Mouse (Mus musculus) small intestine, adult 2 months (tissue): ENCODE measurements around the gene Gnpnat1. TPM values are rescaled to one million over a fixed set of nuclear protein-coding genes. Genes with fewer than 3 reads are reported as not detected.
"Not testable (repeated sequence)": the region's sequence is repeated elsewhere in the genome, so short reads cannot be mapped to it uniquely, and the experiment has no call there.

ENCODE experiments used
- H3K27ac ChIP-seq: fragments of 200-500 bp; 2 replicates; pipeline ENCODE4 v1.5.1; 2012; ENCODE audit warnings: low read depth, low read length, control low read depth, inconsistent platforms; ENCODE audit not compliant: insufficient read depth
- H3K27me3 ChIP-seq: fragments of 200-500 bp; 2 replicates; pipeline ENCODE4 v1.6.1; 2012; ENCODE audit warnings: mild to moderate bottlenecking, moderate library complexity, low read length, inconsistent platforms; ENCODE audit not compliant: control insufficient read depth, insufficient read depth
- H3K36me3 ChIP-seq: fragments of 200-500 bp; 2 replicates; pipeline ENCODE4 v1.6.1; 2012; ENCODE audit warnings: mild to moderate bottlenecking, low read length, control low read depth, inconsistent platforms; ENCODE audit not compliant: control insufficient read depth, insufficient read depth
- H3K4me1 ChIP-seq: fragments of 200-500 bp; 2 replicates; pipeline ENCODE4 v1.6.1; 2012; ENCODE audit warnings: low read length, inconsistent platforms, mixed read lengths; ENCODE audit not compliant: control insufficient read depth, insufficient read depth, insufficient read length
- H3K4me3 ChIP-seq: fragments of 200-500 bp; 2 replicates; pipeline ENCODE4 v1.5.1; 2012; ENCODE audit warnings: low read depth, mild to moderate bottlenecking, control low read depth, inconsistent platforms, low read length, moderate library complexity
- CTCF ChIP-seq: fragments of 200-500 bp; IDR thresholded peaks from 2 replicates; pipeline ENCODE4 v1.5.1; 2012; ENCODE audit warnings: low read depth, mild to moderate bottlenecking, control low read depth, inconsistent platforms, low read length, moderate library complexity, mixed read lengths; ENCODE audit not compliant: insufficient replicate concordance, insufficient read length; ENCODE audit errors: extremely low read depth
- POLR2A ChIP-seq: fragments of 200-500 bp; IDR thresholded peaks from 2 replicates; pipeline ENCODE4 v1.6.1; 2012; ENCODE audit warnings: low read depth, mild to moderate bottlenecking, control low read depth, inconsistent platforms, low read length, moderate library complexity
- WGBS: fragments of 180-500 bp; shearing (Covaris S2); methylation state at CpG from one replicate; pipeline ENCODE4 v1.1.7; 2018; 5-methylcytosine and 5-hydroxymethylcytosine counted together
- polyA plus RNA-seq: library from polyadenylated mRNA; depleted of rRNA; stranded (reverse); fragments of >200 nt; gene quantifications from 2 replicates; pipeline ENCODE4 v1.2.3, GENCODE M21; 2012; rRNA removed

Gnpnat1 gene
- 0.79 and 1.2 TPM in 2 replicates for polyA plus RNA-seq

- H3K27ac ChIP-seq, H3K4me1 ChIP-seq, H3K4me3 ChIP-seq, H3K27me3 ChIP-seq, H3K36me3 ChIP-seq: not testable (repeated sequence)
- 62% methylated on average over 2 of the region's 3 CpGs for WGBS
These were observed at the start of gene Gnpnat1 for GRCm38 (mm10) chr14:45404813-45405212. TSS of gene Gnpnat1 (minus strand) at chr14:45404913.

DNA sequence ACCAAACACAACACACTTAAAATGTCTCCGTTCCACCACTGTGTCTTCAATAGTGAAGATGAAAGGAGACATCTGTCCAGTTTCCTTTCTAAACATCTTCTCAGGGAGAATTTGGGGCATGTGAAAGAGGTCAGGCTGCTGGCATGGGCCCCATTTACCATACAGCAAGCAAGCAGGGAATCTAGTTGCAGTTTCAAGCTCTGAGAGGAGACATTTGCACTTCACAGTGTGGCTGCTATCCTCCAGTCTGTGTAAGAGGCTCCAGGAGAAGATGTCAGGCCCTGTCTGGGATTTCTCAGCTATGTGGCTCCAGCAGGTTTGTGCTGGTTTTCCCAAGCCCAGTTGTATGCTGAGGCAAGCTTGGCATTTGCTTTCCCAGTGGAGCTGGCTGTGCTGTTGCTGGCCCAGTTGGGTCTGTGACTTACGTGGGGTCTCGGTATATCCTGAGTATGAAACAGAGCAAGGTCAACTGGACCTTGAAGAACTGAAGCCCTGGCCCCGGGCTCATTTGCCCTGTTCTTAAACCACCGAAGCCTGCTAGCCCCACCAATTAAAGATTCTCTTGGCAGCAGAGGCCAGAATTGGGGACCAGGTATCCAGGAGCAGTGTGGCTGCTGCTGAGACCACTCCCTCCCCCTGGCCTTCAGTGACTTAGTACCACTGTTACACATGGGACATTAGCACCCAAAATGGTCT lies 49.0 kb upstream of the Gnpnat1 start:
- Histone ChIP-seq H3K36me3 (no peaks in the 10 kb centered on the region), H3K27me3 (no peaks in the 10 kb centered on the region), H3K27ac (peak overlapping the region; percentile 38), H3K4me3 (no peak overlapping the region), H3K4me1 (0 out of 2 replicates have a peak, but pooled peaks cover 3% of the 10 kb centered on the region)
- no peak for TF ChIP-seq CTCF
- TF ChIP-seq POLR2A, result no peak
- WGBS, result 74% methylated on average over 5 of the region's 5 CpGs

GRCm38 (mm10) chr14:45452861-45453512 lies 48.3 kb upstream of the Gnpnat1 start:
- Histone ChIP-seq H3K4me1 (0 out of 2 replicates have a peak, but pooled peaks cover 3% of the 10 kb centered on the region), H3K36me3 (no peaks in the 10 kb centered on the region), H3K27ac (no peak overlapping the region), H3K4me3 (no peak overlapping the region), H3K27me3 (no peaks in the 10 kb centered on the region)
- no peak for TF ChIP-seq CTCF
- TF ChIP-seq POLR2A, result no peak
- 12% methylated on average over 11 of the region's 11 CpGs for WGBS

DNA sequence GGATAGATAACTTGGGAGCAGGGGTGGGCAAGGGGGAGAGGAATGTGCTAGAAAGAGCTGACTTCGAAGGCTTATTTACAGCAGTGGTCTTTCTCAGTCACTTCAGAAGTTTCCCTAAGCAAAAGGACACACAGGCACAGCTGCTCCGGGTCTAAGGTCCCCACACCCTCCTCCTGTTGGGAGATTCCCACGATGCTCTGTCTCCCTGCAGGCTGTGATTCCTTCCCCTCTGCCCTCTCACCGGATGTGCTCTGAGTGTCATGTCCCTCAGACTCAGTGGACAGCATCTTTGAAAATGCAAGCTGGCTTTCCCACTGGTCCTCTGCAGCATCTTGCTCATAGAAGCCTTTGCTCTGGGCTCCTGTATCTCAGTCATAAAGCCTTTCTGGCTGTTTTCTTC lies 47.4 kb upstream of the Gnpnat1 start:
- 50% methylated on average over 4 of the region's 4 CpGs for WGBS
- H3K27ac ChIP-seq, result 0 out of 2 replicates have a peak overlapping the region, but pooled peaks have one; percentile 10
- H3K36me3 ChIP-seq, result no peaks in the 10 kb centered on the region
- H3K4me1 ChIP-seq, result 0 out of 2 replicates have a peak, but pooled peaks cover 3% of the 10 kb centered on the region
- H3K4me3 ChIP-seq, result no peak overlapping the region
- no peaks in the 10 kb centered on the region for H3K27me3 ChIP-seq
- no peak for TF ChIP-seq POLR2A

DNA sequence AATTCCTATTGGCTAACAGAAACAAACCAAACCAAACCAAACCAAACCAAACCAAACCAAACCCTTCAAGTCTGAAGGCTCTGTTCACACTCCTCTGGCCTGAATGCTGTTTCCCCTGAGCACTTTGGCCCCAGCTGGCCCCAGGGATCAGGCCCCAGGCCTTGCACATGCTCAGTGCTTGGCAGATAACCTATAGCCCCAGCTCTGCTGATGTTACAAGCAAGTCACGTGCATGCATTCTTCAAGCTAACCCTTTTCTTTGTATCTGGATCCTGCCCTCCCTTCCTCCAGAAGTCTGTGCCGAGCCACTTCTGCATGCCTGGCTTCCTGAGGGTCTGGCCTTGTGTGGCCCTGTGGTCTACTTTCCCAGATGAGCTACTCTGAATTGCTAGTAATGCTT lies 46.4 kb upstream of the Gnpnat1 start:
- Histone ChIP-seq H3K36me3 (no peaks in the 10 kb centered on the region), H3K4me1 (no peaks in the 10 kb centered on the region), H3K27me3 (no peaks in the 10 kb centered on the region), H3K4me3 (no peak overlapping the region), H3K27ac (no peak overlapping the region)
- no peak for TF ChIP-seq POLR2A
- no peak for TF ChIP-seq CTCF
- 55% methylated on average over 2 of the region's 2 CpGs for WGBS

- H3K4me1 ChIP-seq, result no peaks in the 10 kb centered on the region
- TF ChIP-seq CTCF, result no peak
- TF ChIP-seq POLR2A, result no peak
- whole genome bisulfite sequencing, result 65% methylated on average over 3 of the region's 3 CpGs
- no peak overlapping the region for H3K4me3 ChIP-seq
- no peak overlapping the region for H3K27ac ChIP-seq
- H3K27me3 ChIP-seq, result no peaks in the 10 kb centered on the region
- H3K36me3 ChIP-seq, result no peaks in the 10 kb centered on the region
These were observed 42.1 kb upstream of the Gnpnat1 start for GRCm38 (mm10) chr14:45446777-45447176.

DNA sequence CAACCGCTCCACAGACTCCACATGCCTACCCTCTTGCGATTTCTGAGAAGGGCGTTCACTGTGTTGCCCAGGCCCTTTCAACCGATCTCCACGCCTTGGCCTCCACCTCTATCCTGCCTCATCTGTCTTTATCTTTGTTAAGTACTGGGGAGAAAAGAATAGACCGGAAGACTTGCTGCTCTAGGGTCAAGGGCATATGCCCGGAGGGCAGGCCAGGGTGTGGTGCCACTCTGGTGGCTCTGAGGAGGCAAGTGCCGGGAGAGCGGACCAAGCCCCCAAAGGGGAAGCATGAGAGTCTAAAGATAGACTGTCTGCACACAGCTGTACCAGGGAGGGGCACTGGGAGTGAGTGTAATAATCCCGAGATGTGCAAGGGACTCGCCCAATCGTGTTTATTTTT lies 40.7 kb upstream of the Gnpnat1 start:
- no peak overlapping the region for H3K4me3 ChIP-seq
- 53% methylated on average over 12 of the region's 12 CpGs for WGBS
- H3K27ac ChIP-seq, result no peak overlapping the region
- no peak for TF ChIP-seq CTCF
- no peak for TF ChIP-seq POLR2A
- no peaks in the 10 kb centered on the region for H3K4me1 ChIP-seq
- no peaks in the 10 kb centered on the region for H3K27me3 ChIP-seq
- no peaks in the 10 kb centered on the region for H3K36me3 ChIP-seq

GRCm38 (mm10) chr14:45444870-45445269 lies 40.2 kb upstream of the Gnpnat1 start:
- TF ChIP-seq CTCF, result no peak
- TF ChIP-seq POLR2A, result no peak
- Histone ChIP-seq H3K4me3 (no peak overlapping the region), H3K36me3 (no peaks in the 10 kb centered on the region), H3K27me3 (no peaks in the 10 kb centered on the region), H3K27ac (no peak overlapping the region), H3K4me1 (no peaks in the 10 kb centered on the region)
- WGBS, result 53% methylated on average over 7 of the region's 7 CpGs
